Mouse (Mus musculus): Measurements from ENCODE around the gene Rrp12.

DNA sequence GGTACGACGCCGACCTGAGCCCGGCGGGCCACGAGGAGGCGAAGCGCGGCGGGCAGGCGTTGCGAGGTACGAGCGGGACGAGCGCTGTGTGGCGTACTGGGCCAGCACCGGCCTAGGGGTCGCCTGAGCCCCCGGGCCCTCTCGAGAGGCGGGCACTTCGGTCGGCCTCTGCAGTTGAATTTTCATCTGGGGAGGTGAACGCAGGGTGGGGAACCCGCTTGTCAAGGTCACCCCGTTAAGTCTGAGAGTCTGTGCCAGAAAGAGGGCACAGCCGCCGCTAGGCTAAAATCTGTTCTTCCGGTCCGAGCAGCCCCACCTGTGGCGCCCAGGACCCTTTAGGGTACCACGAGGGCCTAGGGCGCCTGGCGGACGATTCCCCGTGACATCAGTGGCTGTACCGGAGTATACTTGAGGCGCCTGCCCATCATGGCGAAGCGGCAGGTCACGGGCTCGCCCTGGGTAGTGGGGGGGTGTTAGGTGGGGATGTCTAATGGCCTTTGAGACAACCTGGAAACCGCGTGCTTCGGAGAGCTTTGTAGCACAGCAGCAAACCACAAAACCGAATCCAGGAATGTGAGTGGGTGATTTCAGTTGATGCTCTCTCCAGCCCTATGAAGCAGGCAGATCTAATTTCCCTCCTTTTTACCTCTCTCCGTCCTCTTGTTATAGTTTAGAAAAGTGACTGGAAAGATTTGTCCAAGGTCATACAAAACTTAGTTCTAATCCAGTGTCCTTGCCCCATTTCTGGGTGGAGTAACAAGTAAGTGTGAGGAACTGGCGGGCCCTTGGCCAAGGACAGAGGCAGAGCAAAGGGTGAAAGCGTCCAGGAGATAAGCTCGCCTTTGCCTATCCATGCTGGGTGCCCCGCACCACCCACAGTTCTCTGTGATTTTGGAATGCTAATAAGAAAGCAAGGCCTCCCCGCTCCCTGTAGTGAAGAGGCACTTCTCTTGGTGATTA, 16.4 kb upstream of the Rrp12 start:
- TF ChIP-seq EP300 (IDR thresholded peaks at IDR 0.05; ENCODE audit: low read depth) (no peak), CTCF (IDR thresholded peaks at IDR 0.05; ENCODE audit: low read depth) (no peak)

Data from liver, postnatal 0 days (tissue).